Mouse (Mus musculus): Measurements from ENCODE around the gene Vmn1r20. TPM values are rescaled to one million over a fixed set of nuclear protein-coding genes. Genes with fewer than 3 reads are reported as not detected.
"Not testable (repeated sequence)": the region's sequence is repeated elsewhere in the genome, so short reads cannot be mapped to it uniquely, and the experiment has no call there.

The Vmn1r20 gene
- total RNA-seq (2022) = not detected

GRCm38 (mm10) chr6:57428630-57429029, at the start of gene Vmn1r20:
Gene Vmn1r20, plus strand, starts transcription at chr6:57428930.
- no peak for DNase-seq (ENCODE audit: low spot score)

- DNase-seq (ENCODE audit: low spot score) = no peak
These were observed 33.0 kb upstream of the Vmn1r20 start, which contains the start of gene Vmn1r18 for GRCm38 (mm10) chr6:57395683-57396082. Gene Vmn1r18, minus strand, starts transcription at chr6:57395783.

GRCm38 (mm10) chr6:57403480-57403879, 25.2 kb upstream of the Vmn1r20 start, which contains the start of gene Vmn1r19:
Gene Vmn1r19, plus strand, starts transcription at chr6:57403780.
- DNase-seq (ENCODE audit: low spot score) = not testable (repeated sequence)

GRCm38 (mm10) chr6:57431196-57431595, 2.5 kb downstream of the Vmn1r20 start:
- DNase-seq (ENCODE audit: low spot score) = peak; percentile 9

- not testable (repeated sequence) for DNase-seq (ENCODE audit: low spot score)
These were observed 39.4 kb downstream of the Vmn1r20 start for GRCm38 (mm10) chr6:57468161-57468560.

Other genes starting within 250 kb of the Vmn1r20 start
- gene Vmn1r13, start 225.6 kb upstream of the Vmn1r20 start, total RNA-seq (2022) = not detected
- gene Vmn1r14, start 197.2 kb upstream of the Vmn1r20 start, total RNA-seq (2022) = not detected
- gene Vmn1r15, start 171.0 kb upstream of the Vmn1r20 start, total RNA-seq (2022) = not detected
- gene Vmn1r16, start 99.4 kb upstream of the Vmn1r20 start, total RNA-seq (2022) = not detected
- gene Vmn1r17, start 65.2 kb upstream of the Vmn1r20 start, total RNA-seq (2022) = not detected
- gene Vmn1r18, start 33.1 kb upstream of the Vmn1r20 start, total RNA-seq (2022) = not detected
- gene Vmn1r19, start 25.1 kb upstream of the Vmn1r20 start, total RNA-seq (2022) = not detected
- gene Ppm1k, start 106.5 kb downstream of the Vmn1r20 start, total RNA-seq (2022) = 100 to 1,000 TPM in 3 of 4 experiments, 10 to 100 TPM in 1; 92.8 to 122 (median 105) TPM
- 1 to 10 TPM; 1.7 to 3.4 (median 2.9) TPM for gene Herc6, start 152.1 kb downstream of the Vmn1r20 start, total RNA-seq (2022)